Mouse (Mus musculus): Measurements from ENCODE around the gene Inppl1. TPM values are rescaled to one million over a fixed set of nuclear protein-coding genes. Genes with fewer than 3 reads are reported as not detected.
A peak's percentile ranks its signal among the peaks of the same experiment; 100 is the strongest.

The Inppl1 gene
- polyA plus RNA-seq, 1 experiment, result 61.7 TPM

DNA sequence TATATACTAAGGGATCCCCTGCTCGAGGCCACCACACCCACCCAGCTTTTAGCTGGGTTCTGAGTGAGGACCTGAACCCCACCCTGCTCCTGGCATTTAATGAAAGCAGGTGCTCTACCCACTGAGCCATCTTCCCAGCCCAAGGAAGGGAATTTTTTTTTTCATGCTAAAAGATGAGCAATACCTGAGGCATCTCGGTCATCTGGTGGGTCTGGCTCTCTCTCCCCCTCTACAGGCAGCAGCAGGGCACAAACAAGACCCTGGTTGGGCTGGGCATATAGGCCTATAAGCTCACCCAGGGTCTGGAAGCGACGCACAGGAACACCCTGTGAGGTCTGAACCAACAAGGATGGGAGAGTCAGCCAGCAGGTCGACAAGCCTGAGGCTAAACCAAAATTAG is 4.7 kb downstream of the Inppl1 start:
- TF ChIP-seq CTCF (IDR thresholded peaks at IDR 0.05; ENCODE audit: borderline replicate concordance, insufficient read depth, low read length) (peak; percentile 41; the same call in 1 of the 2 replicates), POLR2A (IDR thresholded peaks at IDR 0.05; ENCODE audit: low read depth, low read length) (no peak)
- Histone ChIP-seq H3K27ac (ENCODE audit: insufficient read depth, low read length) (no peak overlapping the region), H3K4me1 (ENCODE audit: control insufficient read depth, insufficient read depth, low read length) (peaks cover 7% of the 10 kb centered on the region)

DNA sequence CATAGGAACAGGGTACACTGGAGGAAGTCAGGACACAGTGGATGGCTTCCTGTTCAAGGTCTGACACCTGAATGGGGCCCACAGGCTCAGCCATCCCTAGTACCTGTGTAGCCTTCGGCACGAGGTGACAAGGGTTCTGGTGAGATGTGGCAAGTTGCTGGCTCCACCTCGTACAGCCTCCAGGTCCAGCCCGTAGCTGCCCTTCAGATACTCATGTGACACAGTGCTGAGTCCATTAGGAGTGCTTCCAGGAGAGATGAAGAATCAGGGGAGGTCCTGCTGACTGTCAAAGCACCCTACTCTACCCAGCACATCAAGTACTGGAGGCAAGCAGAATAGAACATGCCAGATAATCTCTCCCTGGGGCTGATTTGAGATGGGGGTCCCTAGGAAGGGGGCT is 5.7 kb downstream of the Inppl1 start:
- H3K27ac ChIP-seq (ENCODE audit: insufficient read depth, low read length), result no peak overlapping the region
- H3K4me3 ChIP-seq (ENCODE audit: insufficient read depth, low read length), result no peak overlapping the region
- TF ChIP-seq POLR2A (IDR thresholded peaks at IDR 0.05; ENCODE audit: low read depth, low read length) (no peak), CTCF (IDR thresholded peaks at IDR 0.05; ENCODE audit: borderline replicate concordance, insufficient read depth, low read length) (no peak)
- H3K4me1 ChIP-seq (ENCODE audit: control insufficient read depth, insufficient read depth, low read length), result peaks cover 7% of the 10 kb centered on the region

More for the DNA sequence above, 4.7 kb downstream of the Inppl1 start:
- no peak overlapping the region for H3K4me3 ChIP-seq (ENCODE audit: insufficient read depth, low read length)

DNA sequence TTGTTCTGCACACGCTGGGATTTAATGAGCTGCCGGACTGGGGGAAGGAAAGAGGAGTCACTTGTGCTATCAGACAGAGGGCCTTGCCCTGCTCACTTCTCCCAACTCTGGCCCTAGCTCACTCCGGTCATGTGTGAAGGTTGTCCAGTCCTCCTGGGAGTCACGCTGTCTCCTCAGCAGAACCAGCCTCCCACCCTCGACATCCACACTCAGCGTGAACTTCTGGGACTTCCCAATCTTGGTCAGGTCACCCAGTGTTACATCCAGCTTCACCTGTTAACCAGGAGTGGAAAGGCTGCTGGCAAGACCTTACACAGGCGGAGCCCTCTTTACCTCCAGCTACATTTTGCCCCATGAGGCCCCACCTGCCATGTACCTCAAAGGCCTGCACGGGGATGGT is 6.6 kb downstream of the Inppl1 start:
- Histone ChIP-seq H3K4me1 (ENCODE audit: control insufficient read depth, insufficient read depth, low read length) (peaks cover 7% of the 10 kb centered on the region), H3K4me3 (ENCODE audit: insufficient read depth, low read length) (no peak overlapping the region), H3K27ac (ENCODE audit: insufficient read depth, low read length) (no peak overlapping the region)
- TF ChIP-seq POLR2A (IDR thresholded peaks at IDR 0.05; ENCODE audit: low read depth, low read length), result no peak

DNA sequence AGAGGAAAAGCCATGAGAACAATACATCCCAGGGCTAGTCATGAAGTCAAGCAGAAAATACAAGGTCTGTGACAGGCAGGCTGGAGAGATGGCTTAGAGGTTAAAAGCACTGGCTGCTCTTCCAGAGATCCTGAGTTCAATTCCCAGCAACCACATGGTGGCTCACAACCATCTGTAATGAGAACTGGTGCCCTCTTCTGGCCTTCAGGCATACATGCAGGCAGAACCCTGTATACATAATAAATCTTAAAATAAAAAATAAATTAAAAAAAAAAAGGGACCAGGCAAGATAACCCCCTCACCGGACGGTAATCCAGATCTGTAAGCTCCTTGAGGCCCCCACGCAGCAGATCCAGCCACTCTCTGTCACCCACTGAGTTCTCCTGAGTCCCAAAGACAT is 7.7 kb downstream of the Inppl1 start:
- no peak overlapping the region for H3K4me3 ChIP-seq (ENCODE audit: insufficient read depth, low read length)
- H3K4me1 ChIP-seq (ENCODE audit: control insufficient read depth, insufficient read depth, low read length), result peaks cover 7% of the 10 kb centered on the region
- TF ChIP-seq POLR2A (IDR thresholded peaks at IDR 0.05; ENCODE audit: low read depth, low read length), result no peak
- TF ChIP-seq CTCF (IDR thresholded peaks at IDR 0.05; ENCODE audit: borderline replicate concordance, insufficient read depth, low read length), result no peak
- H3K27ac ChIP-seq (ENCODE audit: insufficient read depth, low read length), result no peak overlapping the region

DNA sequence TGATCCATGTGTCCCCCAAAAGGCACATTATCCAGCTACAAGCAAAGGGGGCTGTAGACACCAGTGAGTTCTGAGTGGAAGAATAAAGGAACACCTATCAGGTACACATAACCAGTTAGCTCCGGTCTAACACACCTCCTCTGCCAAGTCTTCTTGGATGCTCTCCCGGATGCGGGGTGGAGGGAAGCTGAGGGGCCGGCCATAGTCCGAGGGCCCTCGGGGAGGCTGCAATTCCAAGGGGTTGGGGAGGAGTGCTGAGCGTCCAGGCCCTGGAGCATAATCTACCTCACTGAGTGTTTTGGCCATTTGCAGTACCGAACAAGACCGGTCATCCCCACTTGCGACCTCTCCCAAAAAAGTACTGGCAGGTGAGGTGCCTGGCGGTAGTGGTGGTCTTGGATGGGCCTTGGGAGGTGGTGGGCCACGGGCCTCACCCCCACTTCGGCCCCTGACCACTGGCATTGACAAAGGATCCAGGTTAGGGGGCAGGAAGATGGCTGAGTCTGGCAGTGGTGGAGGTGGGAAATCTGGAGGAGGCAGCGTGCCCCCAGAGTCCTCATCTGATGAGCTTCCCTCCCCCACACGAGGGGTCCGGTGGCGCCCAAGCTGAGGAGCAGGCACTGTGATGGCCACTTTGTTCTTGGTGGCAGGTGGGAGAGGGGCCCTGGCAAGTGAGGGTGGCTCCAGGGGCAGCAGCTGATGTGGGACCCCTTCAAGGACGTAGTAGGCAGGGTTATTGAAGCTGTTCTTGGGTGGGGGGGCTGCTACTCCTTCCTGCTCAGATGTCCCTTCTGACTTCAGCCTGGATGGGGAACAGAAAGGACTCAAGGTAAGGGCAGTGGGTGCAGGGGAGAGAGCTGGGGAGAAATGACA is 14.0 kb downstream of the Inppl1 start:
- no peak overlapping the region for H3K27ac ChIP-seq (ENCODE audit: insufficient read depth, low read length)
- no peak overlapping the region for H3K4me3 ChIP-seq (ENCODE audit: insufficient read depth, low read length)
- TF ChIP-seq CTCF (IDR thresholded peaks at IDR 0.05; ENCODE audit: borderline replicate concordance, insufficient read depth, low read length), result no peak
- H3K4me1 ChIP-seq (ENCODE audit: control insufficient read depth, insufficient read depth, low read length), result no peaks in the 10 kb centered on the region

DNA sequence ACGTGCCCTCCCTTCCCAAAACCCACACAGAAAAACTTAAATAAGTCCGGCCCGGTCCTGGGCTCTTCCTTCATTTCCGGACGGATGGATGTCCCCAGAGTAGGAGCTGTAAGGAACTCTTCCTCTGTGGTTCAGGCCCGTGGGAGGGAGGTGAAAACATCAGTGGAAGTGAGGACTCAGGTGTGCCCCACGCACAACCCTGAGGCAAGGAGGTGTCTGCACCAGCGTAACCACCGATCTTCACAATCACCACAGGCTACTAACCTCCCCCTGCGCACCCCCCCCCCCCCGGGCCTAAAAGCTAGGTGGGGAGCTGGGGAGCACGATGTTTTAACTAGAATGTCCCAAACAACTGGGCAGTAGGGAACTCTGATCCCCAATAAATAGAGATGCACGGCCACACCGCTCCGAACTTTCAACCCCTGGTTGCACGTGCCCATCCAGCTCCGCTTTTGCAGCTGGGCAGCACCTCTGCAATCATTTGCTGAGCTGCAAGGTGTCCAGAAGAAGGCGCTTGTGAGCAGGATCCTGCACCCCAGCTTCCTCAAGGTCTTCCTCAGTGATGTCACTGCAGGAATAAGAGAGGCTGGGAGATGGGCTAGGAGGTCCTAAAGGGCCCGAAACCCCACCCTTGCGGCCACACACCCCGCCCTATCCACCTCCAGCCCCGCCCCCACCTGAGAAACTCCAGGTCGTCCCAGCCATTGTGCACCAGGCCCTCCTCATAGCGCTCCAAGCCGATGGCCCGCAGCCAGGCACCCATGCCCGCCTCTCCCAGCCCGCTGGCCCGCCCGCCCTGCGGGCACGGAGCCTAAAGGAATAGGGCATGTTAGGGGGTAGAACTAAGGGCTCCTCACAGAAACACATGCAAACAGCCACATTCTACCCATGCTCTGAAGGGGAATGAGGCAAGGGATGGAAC is 14.9 kb downstream of the Inppl1 start:
- no peaks in the 10 kb centered on the region for H3K4me1 ChIP-seq (ENCODE audit: control insufficient read depth, insufficient read depth, low read length)
- H3K4me3 ChIP-seq (ENCODE audit: insufficient read depth, low read length), result no peak overlapping the region
- TF ChIP-seq POLR2A (IDR thresholded peaks at IDR 0.05; ENCODE audit: low read depth, low read length) (no peak), CTCF (IDR thresholded peaks at IDR 0.05; ENCODE audit: borderline replicate concordance, insufficient read depth, low read length) (peak; percentile 42; the same call in 1 of the 2 replicates)
- H3K27ac ChIP-seq (ENCODE audit: insufficient read depth, low read length), result no peak overlapping the region

DNA sequence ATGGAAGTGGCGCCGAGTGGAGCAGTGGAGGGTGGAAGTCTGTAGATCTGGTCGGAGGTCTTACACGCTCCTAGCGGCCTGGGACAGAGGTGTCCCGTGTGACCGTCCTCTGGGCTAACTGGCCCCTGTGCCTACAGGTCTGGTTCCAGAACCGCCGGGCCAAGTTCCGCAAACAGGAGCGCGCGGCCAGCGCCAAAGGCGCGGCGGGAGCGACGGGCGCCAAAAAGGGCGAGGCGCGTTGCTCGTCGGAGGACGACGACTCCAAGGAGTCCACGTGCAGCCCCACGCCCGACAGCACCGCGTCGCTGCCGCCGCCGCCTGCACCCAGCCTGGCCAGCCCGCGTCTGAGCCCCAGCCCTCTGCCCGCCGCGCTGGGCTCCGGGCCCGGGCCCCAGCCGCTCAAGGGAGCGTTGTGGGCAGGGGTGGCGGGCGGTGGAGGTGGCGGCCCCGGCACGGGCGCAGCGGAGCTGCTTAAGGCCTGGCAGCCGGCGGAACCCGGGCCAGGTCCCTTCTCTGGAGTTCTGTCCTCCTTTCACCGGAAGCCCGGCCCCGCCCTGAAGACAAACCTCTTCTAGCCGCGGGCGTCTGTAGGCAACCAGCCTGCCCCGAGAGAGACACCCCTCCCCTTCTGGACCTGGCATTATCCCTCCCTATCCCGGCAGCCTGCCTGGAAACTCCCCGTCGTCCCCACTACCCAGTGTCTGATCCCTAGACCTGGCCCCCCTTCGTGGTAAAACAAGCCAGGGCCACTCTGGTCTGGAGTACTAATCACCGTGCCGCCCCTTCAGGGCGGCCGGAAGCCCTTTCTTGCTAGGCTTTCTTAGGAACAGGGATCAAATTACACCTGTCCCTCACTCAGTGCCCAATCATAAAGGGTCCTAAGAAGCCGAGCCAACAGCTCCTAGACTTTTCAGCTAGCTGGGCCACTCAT is 16.2 kb downstream of the Inppl1 start:
- H3K4me1 ChIP-seq (ENCODE audit: control insufficient read depth, insufficient read depth, low read length), result no peaks in the 10 kb centered on the region
- no peak overlapping the region for H3K27ac ChIP-seq (ENCODE audit: insufficient read depth, low read length)
- TF ChIP-seq POLR2A (IDR thresholded peaks at IDR 0.05; ENCODE audit: low read depth, low read length) (peak; percentile 34; the same call in 1 of the 2 replicates), CTCF (IDR thresholded peaks at IDR 0.05; ENCODE audit: borderline replicate concordance, insufficient read depth, low read length) (no peak)
- no peak overlapping the region for H3K4me3 ChIP-seq (ENCODE audit: insufficient read depth, low read length)

DNA sequence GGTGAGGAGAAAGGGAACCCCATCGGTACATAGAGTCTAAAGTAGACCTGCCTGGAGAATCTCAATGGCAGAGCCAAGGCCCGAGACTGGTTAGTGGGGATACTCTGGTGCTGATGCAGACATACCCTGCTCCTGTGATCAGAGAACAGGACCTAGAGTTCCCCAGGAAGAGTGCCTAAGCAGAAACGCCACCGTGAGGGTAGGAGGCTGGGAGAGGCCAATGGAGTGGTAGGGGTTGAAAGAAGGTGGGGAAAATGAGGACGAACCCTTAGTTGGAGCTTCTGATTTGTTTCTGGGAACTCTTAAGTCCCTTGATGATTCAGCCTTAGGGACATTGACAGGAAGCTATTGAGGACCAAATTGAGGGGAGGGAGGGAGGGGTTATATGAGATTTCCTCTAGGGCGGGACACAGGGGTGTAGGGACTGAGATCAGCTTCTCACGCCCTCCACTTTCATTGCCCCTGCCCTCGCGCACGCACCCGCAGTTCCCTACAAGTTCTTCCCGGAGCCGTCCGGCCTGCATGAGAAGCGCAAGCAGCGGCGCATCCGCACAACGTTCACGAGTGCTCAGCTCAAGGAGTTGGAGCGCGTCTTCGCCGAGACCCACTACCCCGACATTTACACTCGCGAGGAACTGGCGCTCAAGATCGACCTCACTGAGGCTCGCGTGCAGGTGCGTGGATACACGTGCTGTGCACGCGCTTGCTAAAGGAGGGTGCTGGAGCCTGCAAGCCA is 17.6 kb downstream of the Inppl1 start:
- Histone ChIP-seq H3K4me3 (ENCODE audit: insufficient read depth, low read length) (no peak overlapping the region), H3K27ac (ENCODE audit: insufficient read depth, low read length) (no peak overlapping the region), H3K4me1 (ENCODE audit: control insufficient read depth, insufficient read depth, low read length) (no peaks in the 10 kb centered on the region)
- TF ChIP-seq POLR2A (IDR thresholded peaks at IDR 0.05; ENCODE audit: low read depth, low read length) (no peak), CTCF (IDR thresholded peaks at IDR 0.05; ENCODE audit: borderline replicate concordance, insufficient read depth, low read length) (no peak)

Measured in embryonic fibroblast, embryonic 13.5 days (primary cell).